Mouse (Mus musculus): ENCODE measurements at regions not wholly inside any gene's neighbourhood (a gene's known extent, or its start where the extent isn't known, plus 50 kb on each side); places are given as distances from the start of the nearest gene placed in this dataset.

DNA sequence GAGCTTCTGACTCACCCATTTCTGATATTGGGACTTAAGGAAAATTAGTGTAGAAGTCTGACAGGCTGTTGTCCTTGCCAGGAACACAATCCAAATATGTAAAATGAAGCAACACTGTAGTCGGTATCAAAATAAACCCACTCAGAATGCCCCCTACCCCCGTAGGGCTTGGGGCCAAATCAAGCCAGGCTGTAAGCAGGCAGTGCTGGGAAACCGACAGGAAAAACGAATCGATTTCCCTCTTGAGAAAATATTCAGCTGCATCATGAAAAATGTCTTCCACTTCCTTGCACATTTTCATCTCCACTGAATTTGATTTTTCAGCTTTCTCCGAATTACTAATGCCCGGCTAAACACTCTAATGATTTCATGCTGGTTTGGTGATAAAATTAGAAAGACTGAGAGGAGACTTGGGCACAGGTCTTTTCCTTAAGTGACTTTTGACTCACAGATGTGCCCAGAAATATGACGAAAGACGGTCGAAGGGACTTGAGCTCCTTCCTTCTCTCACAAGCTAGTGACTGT is 485.7 kb downstream of the Fat4 start:
- no peak for DNase-seq (ENCODE audit: low read depth)

DNA sequence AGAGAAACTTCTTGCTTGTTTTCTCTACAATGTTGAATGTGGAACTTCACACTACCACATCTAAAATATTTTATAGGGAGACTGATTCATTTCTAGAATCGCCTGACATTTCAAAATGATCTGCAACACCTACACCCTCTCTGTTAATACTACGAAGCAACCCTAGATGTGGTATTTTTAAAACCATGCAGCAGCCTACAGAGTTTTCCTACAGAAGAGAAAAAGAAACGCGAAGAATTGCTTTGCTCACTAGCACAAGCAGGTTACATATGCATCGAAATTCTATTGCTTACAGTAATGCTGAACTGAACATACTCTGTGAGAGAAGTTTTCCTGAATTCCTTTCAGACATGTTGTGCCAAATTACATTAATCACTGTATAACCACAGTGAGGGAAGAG is 488.7 kb downstream of the Fat4 start:
- DNase-seq (ENCODE audit: low read depth): no peak

GRCm38 (mm10) chr3:39388491-39388890 is 501.8 kb downstream of the Fat4 start:
- no peak for DNase-seq (ENCODE audit: low read depth)

DNA sequence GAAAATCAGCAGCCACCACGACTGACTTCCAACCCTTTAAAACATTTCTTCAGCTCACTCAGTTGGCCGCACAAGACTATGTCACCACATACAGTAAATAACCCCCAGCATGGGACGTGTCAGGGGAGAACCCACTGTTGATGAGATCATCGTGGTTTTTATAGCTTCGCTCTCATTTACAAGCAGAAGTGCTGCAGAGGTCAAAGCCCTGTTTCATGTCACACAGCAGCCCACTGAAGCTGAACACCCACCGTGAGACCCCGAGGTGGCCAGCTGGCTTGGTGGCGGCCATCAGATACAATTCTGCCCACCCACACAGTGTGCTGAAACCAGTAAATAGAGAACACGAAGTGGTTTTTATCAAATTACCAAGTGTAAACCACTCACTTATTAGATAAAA is 503.7 kb downstream of the Fat4 start:
- DNase-seq (ENCODE audit: low read depth): no peak

DNA sequence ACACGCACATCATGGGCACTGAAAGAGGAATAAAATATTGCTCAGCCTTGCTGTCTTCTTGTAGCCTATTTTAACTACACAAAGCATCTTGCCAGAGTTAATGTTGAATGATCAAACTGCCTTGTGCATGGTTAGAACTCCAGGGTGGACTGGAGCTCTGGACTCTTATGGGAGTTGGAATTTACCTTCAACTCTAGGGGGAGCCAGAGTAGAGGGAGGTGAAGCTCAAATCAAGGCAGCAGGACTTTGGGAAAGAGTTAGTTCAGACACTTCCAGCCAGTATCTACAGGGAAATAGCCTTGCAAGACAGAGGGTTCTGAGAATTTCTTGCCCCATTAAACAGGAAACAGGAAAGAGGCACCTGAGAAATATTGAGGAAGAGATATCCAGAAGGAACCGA is 505.3 kb downstream of the Fat4 start:
- no peak for DNase-seq (ENCODE audit: low read depth)

GRCm38 (mm10) chr3:39396672-39397071 is 509.9 kb downstream of the Fat4 start:
- no peak for DNase-seq (ENCODE audit: low read depth)

DNA sequence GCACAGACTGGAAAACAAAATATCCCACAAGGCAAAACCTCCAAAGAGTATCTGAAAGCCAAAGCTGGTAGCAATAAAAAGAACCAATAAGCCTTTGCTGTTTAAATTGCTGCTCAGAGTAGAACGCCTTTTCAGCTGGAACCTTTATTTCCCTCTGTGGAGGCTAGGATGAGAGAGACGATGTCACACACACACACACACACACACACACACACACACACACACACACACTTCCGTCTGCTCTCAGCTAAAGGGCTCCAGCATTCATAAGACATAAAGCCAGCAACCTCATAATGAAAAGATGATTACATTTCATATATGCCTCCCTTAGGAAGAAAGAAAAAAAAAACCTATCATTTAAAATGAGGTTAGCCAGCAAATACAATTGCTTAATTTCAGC is 510.5 kb downstream of the Fat4 start:
- DNase-seq (ENCODE audit: low read depth): no peak

DNA sequence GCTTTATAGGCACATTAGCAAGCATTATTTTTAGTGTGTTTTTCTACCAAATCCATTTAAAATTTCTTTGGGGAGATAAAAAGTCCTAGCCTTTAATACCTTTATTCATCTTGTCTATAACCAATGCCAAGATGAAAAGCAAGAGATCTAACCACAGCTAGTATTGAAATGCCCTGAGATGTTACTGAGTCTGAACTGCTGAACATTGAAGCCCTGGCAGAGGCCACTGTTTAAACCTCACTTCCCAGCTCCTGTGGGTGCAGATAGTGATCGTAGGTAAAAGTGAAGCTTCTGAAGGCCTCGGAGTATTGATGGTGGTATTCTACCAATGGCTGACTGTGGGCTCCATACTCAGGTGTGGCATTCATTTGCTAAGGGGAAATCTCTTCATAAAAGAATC is 510.9 kb downstream of the Fat4 start:
- DNase-seq (ENCODE audit: low read depth): no peak

DNA sequence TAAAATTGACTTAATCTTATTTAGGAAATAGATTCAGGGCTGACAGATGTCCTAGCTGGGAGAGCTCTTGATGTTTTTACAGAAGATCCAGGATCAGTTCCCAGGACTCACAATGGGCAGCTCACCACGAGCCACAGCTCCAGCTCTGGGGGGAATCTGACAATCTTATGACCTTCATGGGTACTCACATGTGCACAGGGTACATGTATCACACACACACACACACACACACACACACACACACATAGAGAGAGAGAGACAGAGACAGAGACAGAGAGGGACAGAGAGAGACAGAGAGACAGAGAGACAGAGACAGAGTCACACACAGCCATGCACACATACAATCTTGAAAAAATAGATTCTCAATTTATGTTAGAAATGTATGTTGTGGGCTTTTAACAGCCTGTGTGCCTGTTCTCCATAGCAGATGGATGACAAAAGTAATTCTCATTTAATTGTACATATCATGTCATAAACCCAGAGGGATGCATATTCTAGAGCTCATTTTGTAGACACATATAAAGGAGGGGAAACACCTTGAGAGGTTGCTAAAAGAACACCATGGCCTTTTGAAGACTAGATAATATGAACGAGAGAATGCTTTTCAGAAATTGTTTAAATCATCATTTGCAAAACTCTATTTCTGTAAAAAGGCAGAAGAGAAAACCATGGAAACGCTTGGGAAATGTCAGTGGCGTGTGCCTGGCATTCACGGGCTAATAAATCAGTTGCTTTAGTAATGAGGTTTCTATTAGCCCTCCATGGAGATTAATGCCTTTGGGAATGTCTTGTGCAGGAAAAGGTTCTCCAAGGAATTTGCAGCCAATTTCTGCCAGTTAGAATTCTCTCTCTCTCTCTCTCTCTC is 538.3 kb downstream of the Fat4 start:
- no peak for DNase-seq (ENCODE audit: low read depth)

DNA sequence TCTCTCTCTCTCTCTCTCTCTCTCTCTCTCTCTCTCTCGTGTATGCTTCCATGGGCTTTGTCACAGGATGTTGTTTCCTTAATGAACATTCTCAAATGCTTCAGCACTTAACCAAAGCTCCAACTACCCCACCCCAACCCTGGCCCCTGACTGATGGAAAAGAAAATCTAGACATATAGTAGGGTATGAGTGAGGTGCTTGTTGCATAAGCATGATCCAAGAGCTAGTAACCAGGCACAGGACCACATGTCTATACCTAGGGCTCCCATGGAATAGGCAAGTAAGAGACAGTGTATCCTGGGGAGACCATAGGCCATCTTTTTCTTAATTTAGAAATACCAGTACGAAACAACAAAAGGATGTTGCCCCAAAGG is 538.9 kb downstream of the Fat4 start:
- no peak for DNase-seq (ENCODE audit: low read depth)

DNA sequence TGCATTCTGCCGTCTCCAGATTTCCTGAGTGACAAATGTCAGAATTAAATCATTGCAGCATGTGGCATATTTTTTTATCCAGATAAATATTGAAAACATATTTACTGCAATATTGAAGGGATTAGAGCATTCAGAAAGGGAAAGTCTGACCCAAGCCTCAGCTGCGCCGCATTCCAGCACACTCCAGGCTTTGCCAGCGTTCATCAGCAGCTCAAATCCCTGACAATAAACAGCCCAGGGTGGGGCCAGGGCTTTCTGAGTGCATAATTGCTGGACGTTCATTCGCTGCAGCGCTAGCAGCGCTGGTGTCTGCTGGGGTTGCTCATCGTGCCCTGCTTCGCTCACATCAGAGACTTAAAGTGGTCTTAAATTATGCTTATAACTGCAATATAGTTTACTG is 556.6 kb downstream of the Fat4 start:
- DNase-seq (ENCODE audit: low read depth): no peak

DNA sequence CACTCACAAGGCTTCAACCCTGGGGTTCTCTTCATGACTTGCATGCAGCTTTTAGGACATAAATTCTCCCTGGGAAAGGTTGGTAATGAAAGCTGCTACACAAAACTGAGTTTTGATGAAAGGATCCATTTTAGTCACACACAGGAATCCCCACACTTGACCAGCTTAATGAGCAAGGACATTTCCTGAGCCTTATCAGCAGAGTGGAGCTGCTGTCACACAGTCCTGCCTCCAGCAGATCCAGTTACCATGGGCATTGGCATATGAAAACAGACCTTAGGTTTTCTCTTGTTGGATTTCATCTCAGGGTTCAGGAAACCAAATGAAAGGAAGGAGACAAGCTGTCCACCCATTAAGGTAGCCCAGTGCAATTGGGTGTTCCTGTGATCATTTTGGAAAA is 568.9 kb downstream of the Fat4 start:
- DNase-seq (ENCODE audit: low read depth): no peak

DNA sequence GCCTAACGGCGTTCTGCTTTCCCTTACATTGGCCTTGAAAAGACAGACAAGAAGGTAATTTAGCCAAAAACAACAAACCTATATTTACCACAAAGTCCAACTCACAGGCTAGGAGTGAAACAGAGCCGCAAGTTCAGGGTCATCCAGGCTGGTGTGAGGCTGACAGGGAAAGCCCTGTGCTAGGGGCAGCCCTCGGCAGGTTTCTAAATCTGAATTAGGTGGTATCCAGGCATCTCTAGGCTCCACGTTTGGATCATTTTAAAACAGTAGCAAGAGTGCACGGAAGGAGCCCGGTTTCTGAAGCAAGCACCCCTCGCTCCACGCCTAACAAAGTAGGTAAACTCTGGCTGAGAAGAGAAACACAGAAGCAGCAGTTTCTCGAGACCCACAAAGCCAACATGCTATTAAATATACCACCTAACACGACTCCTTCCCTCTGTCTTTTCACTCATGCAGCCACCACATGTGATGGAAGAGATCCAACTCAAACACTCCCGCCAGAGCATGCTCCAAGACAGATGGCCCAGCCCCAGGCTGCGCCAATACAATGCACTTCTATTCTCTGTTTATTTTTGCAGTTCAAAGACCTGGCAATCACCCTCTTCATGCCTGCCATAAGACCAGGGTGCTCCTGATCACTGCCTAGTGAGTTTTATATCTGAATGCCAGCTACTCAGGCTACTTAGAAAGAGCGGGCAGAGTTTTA is 573.6 kb downstream of the Fat4 start:
- no peak for DNase-seq (ENCODE audit: low read depth)

GRCm38 (mm10) chr3:39461561-39461960 is 574.8 kb downstream of the Fat4 start:
- DNase-seq (ENCODE audit: low read depth): no peak

DNA sequence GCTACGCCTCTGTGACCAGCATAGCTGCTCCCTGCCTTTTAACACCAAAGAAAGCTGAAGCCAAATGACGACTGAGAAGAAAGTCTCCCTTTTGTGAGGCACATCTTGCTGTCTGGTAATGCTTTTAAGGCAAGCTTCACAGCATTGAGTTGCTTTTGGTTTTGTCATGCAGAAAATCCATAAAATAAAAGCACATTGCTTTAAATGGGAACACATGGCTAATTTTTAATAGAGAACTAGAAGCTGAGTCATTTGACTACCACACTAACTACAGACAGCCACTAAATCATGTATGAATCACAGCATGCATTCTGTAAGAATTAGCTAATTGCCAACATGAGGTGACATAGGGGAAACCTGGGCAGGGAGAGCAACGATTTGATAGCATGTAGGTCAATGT is 579.1 kb downstream of the Fat4 start:
- no peak for DNase-seq (ENCODE audit: low read depth)

DNA sequence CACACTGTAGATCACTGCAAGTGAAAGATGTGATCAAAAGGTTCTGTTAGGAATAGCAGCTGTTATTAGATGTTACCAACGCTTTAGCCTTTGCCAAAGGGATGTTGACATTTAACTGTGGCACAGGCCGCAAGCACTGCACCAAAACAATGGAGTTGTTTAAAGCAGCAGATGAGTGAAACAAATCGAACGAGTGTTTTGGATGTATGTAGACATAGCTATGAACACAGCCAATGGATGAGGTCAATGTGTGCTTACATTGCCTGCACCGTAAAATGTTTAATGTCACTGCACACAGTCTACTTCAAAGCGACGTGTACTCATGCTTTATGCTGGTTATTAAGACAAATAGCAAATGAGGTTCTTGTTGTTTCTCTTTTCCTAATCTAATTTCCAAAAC is 602.7 kb downstream of the Fat4 start:
- DNase-seq (ENCODE audit: low read depth): no peak

GRCm38 (mm10) chr3:39494363-39494762 is 607.6 kb downstream of the Fat4 start:
- DNase-seq (ENCODE audit: low read depth): no peak

DNA sequence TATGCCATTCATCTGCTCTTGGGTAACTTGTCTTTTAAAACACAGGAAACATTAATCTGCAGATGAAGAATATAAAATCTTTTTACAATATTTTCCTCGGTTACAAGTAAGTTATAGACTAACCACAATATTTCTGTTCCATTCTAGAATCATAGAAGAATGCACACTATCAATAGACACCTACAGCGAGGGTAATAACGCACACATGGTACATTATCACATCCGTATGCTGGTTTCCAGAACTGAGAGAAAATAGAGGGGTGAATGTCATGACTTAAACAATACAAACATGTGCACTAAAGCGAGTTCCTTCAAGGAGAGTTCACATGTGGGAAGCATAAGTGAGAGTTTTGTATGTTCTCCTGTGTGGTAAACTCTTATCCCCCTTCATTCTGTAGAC is 641.3 kb downstream of the Fat4 start:
- DNase-seq (ENCODE audit: low read depth): no peak

GRCm38 (mm10) chr3:39537515-39537914 is 650.8 kb downstream of the Fat4 start:
- DNase-seq (ENCODE audit: low read depth): no peak

GRCm38 (mm10) chr3:39540530-39541118 is 653.9 kb downstream of the Fat4 start:
- no peak for DNase-seq (ENCODE audit: low read depth)

GRCm38 (mm10) chr3:39559460-39560041 is 672.8 kb downstream of the Fat4 start:
- DNase-seq (ENCODE audit: low read depth): no peak

GRCm38 (mm10) chr3:39560951-39561350 is 674.2 kb downstream of the Fat4 start:
- DNase-seq (ENCODE audit: low read depth): no peak

Measured in c-Kit-positive CD71-negative TER-119-negative erythroid progenitor cells, embryonic 14.5 days (primary cell).